Mouse (Mus musculus) olfactory bulb, adult 2 months (tissue): Measurements from ENCODE around the gene Etl4.

Experiments
- CTCF ChIP-seq: fragments of 200-500 bp; IDR thresholded peaks from 2 replicates; pipeline ENCODE4 v1.5.1; 2012; ENCODE audit warnings: low read depth, mild to moderate bottlenecking, low read length, moderate library complexity; ENCODE audit not compliant: insufficient read depth
- POLR2A ChIP-seq: fragments of 200-500 bp; IDR thresholded peaks from 2 replicates; pipeline ENCODE4 v1.6.1; 2012; ENCODE audit warnings: mild to moderate bottlenecking, low read depth, low read length, moderate library complexity; ENCODE audit not compliant: insufficient read depth

GRCm38 (mm10) chr2:20324954-20325353, 415.4 kb downstream of the Etl4 start:
- TF ChIP-seq CTCF (no peak), POLR2A (no peak)
